Mouse (Mus musculus): ENCODE results near the gene Stap2. TPM values are rescaled to one million over a fixed set of nuclear protein-coding genes. Genes with fewer than 3 reads are reported as not detected.

Stap2 gene
- polyA plus RNA-seq (2015; fragmentation: Illumina TruSeq; extraction: RNeasy Lipid Tissue Mini Kit (QIAGEN cat#74804); ENCODE audit: insufficient read depth, low replicate concordance): 12.9 TPM

GRCm38 (mm10) chr17:56005415-56006061, at the start of gene Stap2, which contains the start of gene Mpnd:
Gene Stap2 (minus strand): TSS chr17:56005584.
Gene Mpnd (plus strand): TSS chr17:56005711.

DNA sequence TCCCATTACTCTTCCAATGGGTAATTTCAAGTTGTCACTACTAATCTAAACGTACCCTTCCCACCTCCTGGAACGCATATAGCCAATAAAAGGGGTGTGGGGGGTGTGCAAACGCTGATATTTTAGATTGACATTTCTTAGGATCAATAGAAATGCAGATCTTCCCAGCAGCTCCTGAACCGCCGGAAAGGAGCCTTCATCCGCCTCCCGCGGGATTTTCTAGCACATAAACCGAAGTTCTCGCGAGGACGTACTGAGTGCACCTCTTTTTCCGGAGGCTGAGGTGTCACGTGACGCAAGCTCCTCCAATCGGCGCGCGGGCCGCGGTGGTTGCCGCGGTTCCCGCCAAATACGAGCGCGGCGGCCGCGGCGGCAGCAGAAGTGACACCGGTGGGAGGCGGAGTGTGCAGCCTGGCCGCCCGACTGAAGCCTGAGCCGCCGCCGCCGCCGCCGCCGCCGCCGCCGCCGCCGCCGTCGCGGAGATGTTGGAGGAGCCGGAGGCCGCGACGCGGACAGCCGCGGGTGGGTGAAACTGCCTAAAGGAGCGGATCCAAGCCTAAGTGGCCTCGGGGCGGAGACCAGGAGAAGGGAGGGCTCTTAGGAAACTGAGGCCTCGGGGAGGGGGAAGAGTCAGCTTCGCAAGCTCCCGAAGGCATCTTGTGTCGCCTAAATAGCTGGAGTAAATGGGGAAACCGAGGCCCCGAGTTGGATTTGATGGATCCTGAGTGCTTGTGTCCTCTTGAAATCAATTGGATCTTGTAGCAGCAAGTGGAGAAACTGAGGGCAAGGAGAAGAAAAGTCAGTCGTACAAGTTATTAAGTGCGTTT, 34.9 kb upstream of the Stap2 start, which contains the start of gene Chaf1a:
Gene Chaf1a (plus strand): TSS at position 410 of the 827 bp plus-strand sequence.

GRCm38 (mm10) chr17:56036176-56036900, 31.0 kb upstream of the Stap2 start, which contains the start of gene Sh3gl1:
Gene Sh3gl1 (minus strand): TSS chr17:56036635.

GRCm38 (mm10) chr17:55986030-55986961, 19.1 kb downstream of the Stap2 start, which contains the start of gene Fsd1:
Gene Fsd1 (plus strand): TSS chr17:55986509.

GRCm38 (mm10) chr17:55969966-55970891, 35.2 kb downstream of the Stap2 start, which contains the start of gene Shd:
Gene Shd (plus strand): TSS chr17:55970467.

DNA sequence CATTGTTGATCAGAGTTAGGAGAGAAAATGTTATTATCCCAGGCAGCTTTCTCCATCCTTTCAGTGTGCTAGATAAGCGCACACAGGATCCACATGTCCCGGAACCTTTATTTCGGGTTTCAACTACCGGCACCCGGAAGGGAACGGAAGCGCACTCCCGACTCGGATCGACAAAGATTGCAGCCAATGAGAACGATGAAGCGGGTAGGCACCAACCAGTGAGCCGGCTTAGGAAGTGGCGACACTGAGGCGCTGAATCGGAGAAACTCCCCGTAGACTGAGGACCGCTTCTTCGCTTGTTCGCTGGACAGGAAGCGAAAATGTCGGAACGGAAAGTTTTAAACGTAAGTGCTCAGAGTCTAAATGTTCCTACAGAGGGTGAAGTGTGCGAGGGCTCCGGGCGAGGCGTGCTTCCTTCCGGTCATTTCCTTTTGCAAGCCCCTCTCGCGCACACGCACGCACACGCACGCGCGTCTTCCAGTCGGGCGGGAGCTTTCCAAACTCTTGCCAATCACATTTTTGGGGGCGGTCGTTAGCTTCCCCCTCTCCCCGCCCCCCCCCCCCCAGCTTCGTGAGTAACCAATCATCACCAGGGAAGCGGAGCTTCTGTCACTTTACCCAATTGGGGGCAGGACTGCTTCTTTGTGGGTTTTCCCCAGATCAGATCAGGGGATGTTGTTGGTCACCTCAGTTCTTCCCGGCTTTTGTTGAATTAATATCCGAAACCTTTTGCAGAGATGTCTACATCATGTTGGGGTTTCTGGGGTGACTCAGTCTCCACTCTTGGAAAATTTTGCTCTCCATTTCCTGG, 46.3 kb downstream of the Stap2 start, which contains the start of gene Yju2:
Gene Yju2 (plus strand): TSS at position 182 of the 811 bp plus-strand sequence.

GRCm38 (mm10) chr17:55952447-55953027, 52.8 kb downstream of the Stap2 start, which contains the start of gene Ebi3:
Gene Ebi3 (plus strand): TSS chr17:55952640.

GRCm38 (mm10) chr17:55949400-55949799, 56.0 kb downstream of the Stap2 start, which contains the start of gene Zfp119b:
Gene Zfp119b (minus strand): TSS chr17:55949500.

Other genes starting within 250 kb of the Stap2 start
- gene Zfp119a, start 126.7 kb downstream of the Stap2 start, polyA plus RNA-seq (2015; fragmentation: Illumina TruSeq; extraction: RNeasy Lipid Tissue Mini Kit (QIAGEN cat#74804); ENCODE audit: insufficient read depth, low replicate concordance): 9.9 TPM
- gene Zfp959, start 113.5 kb downstream of the Stap2 start, polyA plus RNA-seq (2015; fragmentation: Illumina TruSeq; extraction: RNeasy Lipid Tissue Mini Kit (QIAGEN cat#74804); ENCODE audit: insufficient read depth, low replicate concordance): 42.3 TPM
- 12.5 TPM for gene Zfp119b, start 56.1 kb downstream of the Stap2 start, polyA plus RNA-seq (2015; fragmentation: Illumina TruSeq; extraction: RNeasy Lipid Tissue Mini Kit (QIAGEN cat#74804); ENCODE audit: insufficient read depth, low replicate concordance)
- gene Ebi3, start 52.9 kb downstream of the Stap2 start, polyA plus RNA-seq (2015; fragmentation: Illumina TruSeq; extraction: RNeasy Lipid Tissue Mini Kit (QIAGEN cat#74804); ENCODE audit: insufficient read depth, low replicate concordance): 13.5 TPM
- 8.8 TPM for gene Yju2, start 46.5 kb downstream of the Stap2 start, polyA plus RNA-seq (2015; fragmentation: Illumina TruSeq; extraction: RNeasy Lipid Tissue Mini Kit (QIAGEN cat#74804); ENCODE audit: insufficient read depth, low replicate concordance)
- gene Shd, start 35.1 kb downstream of the Stap2 start, polyA plus RNA-seq (2015; fragmentation: Illumina TruSeq; extraction: RNeasy Lipid Tissue Mini Kit (QIAGEN cat#74804); ENCODE audit: insufficient read depth, low replicate concordance): not detected
- not detected for gene Fsd1, start 19.1 kb downstream of the Stap2 start, polyA plus RNA-seq (2015; fragmentation: Illumina TruSeq; extraction: RNeasy Lipid Tissue Mini Kit (QIAGEN cat#74804); ENCODE audit: insufficient read depth, low replicate concordance)
- gene Mpnd, start 127 bp upstream of the Stap2 start, polyA plus RNA-seq (2015; fragmentation: Illumina TruSeq; extraction: RNeasy Lipid Tissue Mini Kit (QIAGEN cat#74804); ENCODE audit: insufficient read depth, low replicate concordance): 21.5 TPM
- gene Sh3gl1, start 31.1 kb upstream of the Stap2 start, polyA plus RNA-seq (2015; fragmentation: Illumina TruSeq; extraction: RNeasy Lipid Tissue Mini Kit (QIAGEN cat#74804); ENCODE audit: insufficient read depth, low replicate concordance): 21.0 TPM
- 5.2 TPM for gene Chaf1a, start 34.9 kb upstream of the Stap2 start, polyA plus RNA-seq (2015; fragmentation: Illumina TruSeq; extraction: RNeasy Lipid Tissue Mini Kit (QIAGEN cat#74804); ENCODE audit: insufficient read depth, low replicate concordance)
- 30.8 TPM for gene Ubxn6, start 69.4 kb upstream of the Stap2 start, polyA plus RNA-seq (2015; fragmentation: Illumina TruSeq; extraction: RNeasy Lipid Tissue Mini Kit (QIAGEN cat#74804); ENCODE audit: insufficient read depth, low replicate concordance)
- gene Hdgfl2, start 74.0 kb upstream of the Stap2 start, polyA plus RNA-seq (2015; fragmentation: Illumina TruSeq; extraction: RNeasy Lipid Tissue Mini Kit (QIAGEN cat#74804); ENCODE audit: insufficient read depth, low replicate concordance): 31.1 TPM
- gene Plin4, start 104.2 kb upstream of the Stap2 start, polyA plus RNA-seq (2015; fragmentation: Illumina TruSeq; extraction: RNeasy Lipid Tissue Mini Kit (QIAGEN cat#74804); ENCODE audit: insufficient read depth, low replicate concordance): 0.64 TPM
- 0.11 TPM for gene Plin5, start 112.0 kb upstream of the Stap2 start, polyA plus RNA-seq (2015; fragmentation: Illumina TruSeq; extraction: RNeasy Lipid Tissue Mini Kit (QIAGEN cat#74804); ENCODE audit: insufficient read depth, low replicate concordance)
- gene Lrg1, start 116.4 kb upstream of the Stap2 start, polyA plus RNA-seq (2015; fragmentation: Illumina TruSeq; extraction: RNeasy Lipid Tissue Mini Kit (QIAGEN cat#74804); ENCODE audit: insufficient read depth, low replicate concordance): 2.1 TPM
- gene Sema6b, start 134.8 kb upstream of the Stap2 start, polyA plus RNA-seq (2015; fragmentation: Illumina TruSeq; extraction: RNeasy Lipid Tissue Mini Kit (QIAGEN cat#74804); ENCODE audit: insufficient read depth, low replicate concordance): 0.68 TPM
- 4.4 TPM for gene Tnfaip8l1, start 156.9 kb upstream of the Stap2 start, polyA plus RNA-seq (2015; fragmentation: Illumina TruSeq; extraction: RNeasy Lipid Tissue Mini Kit (QIAGEN cat#74804); ENCODE audit: insufficient read depth, low replicate concordance)
- 20.5 TPM for gene Mydgf, start 178.3 kb upstream of the Stap2 start, polyA plus RNA-seq (2015; fragmentation: Illumina TruSeq; extraction: RNeasy Lipid Tissue Mini Kit (QIAGEN cat#74804); ENCODE audit: insufficient read depth, low replicate concordance)
- gene Dpp9, start 213.3 kb upstream of the Stap2 start, polyA plus RNA-seq (2015; fragmentation: Illumina TruSeq; extraction: RNeasy Lipid Tissue Mini Kit (QIAGEN cat#74804); ENCODE audit: insufficient read depth, low replicate concordance): 9.1 TPM

Data from spleen, adult 10 weeks (tissue).